Mouse (Mus musculus) lung, embryonic 14.5 days (tissue): Measurements from ENCODE around the gene Ppp1r13l. TPM values are rescaled to one million over a fixed set of nuclear protein-coding genes. Genes with fewer than 3 reads are reported as not detected.

Experiments
- ATAC-seq: fragments of 200-750 bp; cut with Nextera tagmentation; 2 replicates; pipeline ENCODE4 v1.8.0; 2017; ENCODE audit warnings: mild to moderate bottlenecking, moderate TSS enrichment, moderate library complexity; ENCODE audit not compliant: insufficient read depth
- DNase-seq: peaks from one replicate; pipeline ENCODE4 v3.0.0-alpha.2; 2015
- H3K27ac ChIP-seq: fragments of 300-500 bp; sonication (generic); 2 replicates; pipeline ENCODE4 v1.5.1; 2014; ENCODE audit warnings: low read depth, mild to moderate bottlenecking, moderate library complexity
- H3K27me3 ChIP-seq: fragments of 300-500 bp; sonication (generic); 2 replicates; pipeline ENCODE4 v1.6.1; 2014; ENCODE audit warnings: low read length, control low read depth; ENCODE audit not compliant: insufficient read depth
- H3K36me3 ChIP-seq: fragments of 300-500 bp; sonication (generic); 2 replicates; pipeline ENCODE4 v1.6.1; 2014; ENCODE audit warnings: control low read depth; ENCODE audit not compliant: insufficient read depth
- H3K4me1 ChIP-seq: fragments of 300-500 bp; sonication (generic); 2 replicates; pipeline ENCODE4 v1.6.1; 2014; ENCODE audit warnings: antibody characterized with exemption, control low read depth; ENCODE audit not compliant: insufficient read depth
- H3K4me2 ChIP-seq: fragments of 300-500 bp; sonication (generic); 2 replicates; pipeline ENCODE4 v1.6.1; 2014; ENCODE audit warnings: mild to moderate bottlenecking
- H3K4me3 ChIP-seq: fragments of 300-500 bp; sonication (generic); 2 replicates; pipeline ENCODE4 v1.5.1; 2014; ENCODE audit warnings: low read depth, low read length
- H3K9ac ChIP-seq: fragments of 300-500 bp; sonication (generic); 2 replicates; pipeline ENCODE4 v1.6.1; 2014
- H3K9me3 ChIP-seq: fragments of 300-500 bp; sonication (generic); 2 replicates; pipeline ENCODE4 v1.6.1; 2016; ENCODE audit warnings: low read depth, low read length, control low read depth
- CTCF ChIP-seq: IDR thresholded peaks from 2 replicates; pipeline ENCODE4 v1.5.1; 2016; ENCODE audit warnings: antibody characterized with exemption, low read depth
- WGBS: fragments of 180-500 bp; shearing (Covaris S2); extraction: QIAGEN DNeasy Blood & Tissue Kit; methylation state at CpG from one replicate; pipeline ENCODE4 v1.1.7; 2014; 5-methylcytosine and 5-hydroxymethylcytosine counted together
- microRNA counts: library from miRNA; unstranded; fragments of <30 nt; microRNA quantifications from one replicate; lab custom pipeline; 2016
- microRNA-seq: library from miRNA; unstranded; fragments of <30 nt; microRNA quantifications from one replicate; pipeline ENCODE4, GENCODE M21; 2016; ENCODE audit warnings: borderline number of aligned reads
- polyA plus RNA-seq: library from polyadenylated mRNA; unstranded; fragments of >200 nt; fragmentation: Nextera tagmentation; extraction: Ambion mirVana; gene quantifications from 2 replicates; pipeline ENCODE4 v1.2.1, GENCODE M21; 2014

Ppp1r13l gene
- polyA plus RNA-seq, 1 experiment from 2014 or later, result 5.4 TPM

DNA sequence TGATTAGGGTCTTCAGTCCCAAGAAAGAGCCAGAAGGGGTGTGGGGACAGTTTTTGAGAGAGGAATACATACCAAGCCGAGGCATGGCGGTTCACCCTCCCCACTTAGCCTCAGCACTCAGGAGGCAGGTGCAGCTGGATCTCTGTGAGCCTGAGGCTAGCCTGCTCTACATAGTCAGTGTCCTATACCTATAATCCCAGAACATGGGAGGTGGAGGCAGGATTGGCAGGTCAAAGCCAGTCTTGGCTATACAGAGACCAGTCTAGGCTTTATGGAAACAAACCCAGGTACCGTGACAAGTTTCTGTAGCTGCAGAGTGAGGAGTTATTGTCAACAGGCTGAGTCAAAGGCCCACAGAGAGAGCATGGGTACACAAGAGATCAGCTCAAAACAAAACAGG is 63.5 kb downstream of the Ppp1r13l start:
- ATAC-seq (no peak), DNase-seq (no peak)
- H3K4me3 ChIP-seq, result no peak overlapping the region
- H3K4me2 ChIP-seq, result no peak overlapping the region
- H3K9ac ChIP-seq, result no peak overlapping the region
- peaks cover 24% of the 10 kb centered on the region for H3K27me3 ChIP-seq
- peaks cover 32% of the 10 kb centered on the region for H3K36me3 ChIP-seq
- no peaks in the 10 kb centered on the region for H3K9me3 ChIP-seq
- H3K27ac ChIP-seq, result no peak overlapping the region
- no peaks in the 10 kb centered on the region for H3K4me1 ChIP-seq
- 77% methylated on average over 3 of the region's 3 CpGs for WGBS
- no peak for TF ChIP-seq CTCF

DNA sequence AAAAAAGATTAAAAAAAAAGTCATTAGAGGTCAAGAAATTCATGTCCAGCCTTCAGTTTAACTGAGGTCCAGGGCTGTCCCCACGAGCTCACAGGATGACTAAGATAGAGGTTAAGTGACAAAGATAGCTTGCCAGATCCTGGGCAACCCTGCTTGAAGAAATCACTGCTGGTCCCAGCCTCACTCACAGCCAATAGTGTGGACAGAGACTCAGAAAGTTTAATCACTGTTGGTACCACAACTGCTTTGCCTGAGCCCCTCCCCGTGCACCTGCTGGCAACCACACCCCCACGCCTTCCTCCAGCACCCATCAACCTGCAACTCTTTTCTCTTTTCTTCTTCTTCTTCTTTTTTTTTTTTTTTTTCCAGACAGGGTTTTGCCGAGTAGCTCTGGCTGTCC is 64.5 kb downstream of the Ppp1r13l start:
- Histone ChIP-seq H3K27ac (no peak overlapping the region), H3K36me3 (peaks cover 42% of the 10 kb centered on the region), H3K27me3 (peaks cover 23% of the 10 kb centered on the region), H3K9me3 (no peaks in the 10 kb centered on the region), H3K4me2 (no peak overlapping the region), H3K4me1 (no peaks in the 10 kb centered on the region), H3K4me3 (no peak overlapping the region), H3K9ac (no peak overlapping the region)
- 61% methylated on average over 4 of the region's 4 CpGs for WGBS
- TF ChIP-seq CTCF, result no peak
- ATAC-seq (no peak), DNase-seq (no peak)

DNA sequence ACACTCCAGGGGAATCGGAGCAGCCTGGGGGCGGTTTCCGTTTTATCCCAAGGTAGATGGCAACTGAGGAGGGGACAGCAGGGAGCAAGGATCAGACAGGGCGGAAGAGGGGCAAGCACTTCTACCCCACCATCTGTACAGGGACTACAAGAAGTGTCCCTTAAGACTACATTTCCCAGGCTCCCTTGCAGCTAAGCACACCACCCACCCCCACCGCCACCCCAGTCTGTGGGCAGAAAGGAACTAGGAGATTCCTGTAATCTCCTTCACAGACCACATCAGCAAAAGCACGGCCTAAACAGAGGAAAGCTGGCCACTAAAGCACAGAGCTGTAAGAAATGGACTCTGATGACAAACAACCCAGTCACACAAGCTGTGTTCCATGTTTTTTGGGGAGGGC is 66.8 kb downstream of the Ppp1r13l start:
- Histone ChIP-seq H3K9me3 (no peaks in the 10 kb centered on the region), H3K4me2 (no peak overlapping the region), H3K9ac (no peak overlapping the region), H3K4me3 (no peak overlapping the region), H3K27me3 (0 out of 2 replicates have a peak, but pooled peaks cover 3% of the 10 kb centered on the region), H3K4me1 (no peaks in the 10 kb centered on the region), H3K36me3 (peaks cover 64% of the 10 kb centered on the region), H3K27ac (no peak overlapping the region)
- ATAC-seq, result no peak
- WGBS, result 84% methylated on average over 6 of the region's 6 CpGs
- TF ChIP-seq CTCF, result no peak
- DNase-seq, result no peak

DNA sequence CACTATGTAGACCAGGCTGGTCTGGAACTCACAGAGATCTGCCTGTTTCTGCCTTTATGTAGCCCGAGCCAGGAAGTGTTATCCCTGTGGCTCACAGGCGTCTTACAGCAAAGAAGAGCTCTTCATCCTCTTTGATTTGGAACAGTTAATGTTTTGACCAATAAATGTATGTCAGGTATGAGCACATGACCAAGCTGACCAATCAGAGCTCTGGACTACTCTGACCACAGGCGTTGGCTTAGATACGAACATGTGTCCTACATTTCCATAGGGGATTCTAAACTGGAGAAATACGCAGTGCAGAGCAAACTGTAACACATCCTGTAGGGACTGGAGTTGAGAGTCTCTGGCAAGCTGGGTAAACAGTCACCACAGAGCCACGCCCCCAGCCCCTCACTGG is 67.3 kb downstream of the Ppp1r13l start:
- H3K27me3 ChIP-seq, result no peaks in the 10 kb centered on the region
- no peak overlapping the region for H3K4me3 ChIP-seq
- no peaks in the 10 kb centered on the region for H3K4me1 ChIP-seq
- H3K9me3 ChIP-seq, result no peaks in the 10 kb centered on the region
- H3K36me3 ChIP-seq, result peaks cover 69% of the 10 kb centered on the region
- WGBS, result 88% methylated on average over 6 of the region's 6 CpGs
- DNase-seq (no peak), ATAC-seq (no peak)
- H3K4me2 ChIP-seq, result no peak overlapping the region
- TF ChIP-seq CTCF, result no peak
- no peak overlapping the region for H3K27ac ChIP-seq
- H3K9ac ChIP-seq, result no peak overlapping the region

MicroRNA genes within 50 kb of the gene (microRNA counts, 519-probe panel; counts per million panel counts)
- microRNA mmu-miR-343 (lab: Ali Mortazavi, UCI), result 30.5 counts per million

Small RNAs within 50 kb of the gene (microRNA-seq; reads per million reads assigned to microRNA genes)
- gene Mir343, result not detected

Other genes with a start within 250 kb of the Ppp1r13l start
- 3.0 and 4.0 TPM in 2 replicates for gene Gm4969, start 241.4 kb upstream of the Ppp1r13l start, polyA plus RNA-seq
- gene Fbxo46, start 239.9 kb upstream of the Ppp1r13l start, polyA plus RNA-seq, result 9.7 and 11.6 TPM in 2 replicates
- 12.5 and 13.1 TPM in 2 replicates for gene Qpctl, start 210.5 kb upstream of the Ppp1r13l start, polyA plus RNA-seq
- gene Snrpd2, start 210.0 kb upstream of the Ppp1r13l start, polyA plus RNA-seq, result 158 and 161 TPM in 2 replicates
- gene Gipr, start 193.6 kb upstream of the Ppp1r13l start, polyA plus RNA-seq, result 0.26 and 0.85 TPM in 2 replicates
- gene Eml2, start 183.3 kb upstream of the Ppp1r13l start, polyA plus RNA-seq, result 2.6 and 2.7 TPM in 2 replicates
- 1.6 and 2.2 TPM in 2 replicates for gene Gpr4, start 147.2 kb upstream of the Ppp1r13l start, polyA plus RNA-seq
- 38.0 and 39.4 TPM in 2 replicates for gene Opa3, start 131.4 kb upstream of the Ppp1r13l start, polyA plus RNA-seq
- gene Vasp, start 87.9 kb upstream of the Ppp1r13l start, polyA plus RNA-seq, result 88.9 and 95.3 TPM in 2 replicates
- not detected in 2 replicates for gene Ppm1n, start 79.7 kb upstream of the Ppp1r13l start, polyA plus RNA-seq
- 8.0 and 9.1 TPM in 2 replicates for gene Rtn2, start 77.1 kb upstream of the Ppp1r13l start, polyA plus RNA-seq
- gene Fosb, start 49.7 kb upstream of the Ppp1r13l start, polyA plus RNA-seq, result not detected in 2 replicates
- gene Ercc1, start 15.0 kb upstream of the Ppp1r13l start, polyA plus RNA-seq, result 88.6 and 90.5 TPM in 2 replicates
- gene Cd3eap, start 266 bp upstream of the Ppp1r13l start, polyA plus RNA-seq, result 21.3 and 24.2 TPM in 2 replicates
- gene Ercc2, start 22.3 kb downstream of the Ppp1r13l start, polyA plus RNA-seq, result 11.4 and 12.1 TPM in 2 replicates
- 6.5 and 7.5 TPM in 2 replicates for gene Klc3, start 44.4 kb downstream of the Ppp1r13l start, polyA plus RNA-seq
- 2.8 and 11.1 TPM in 2 replicates for gene Ckm, start 45.0 kb downstream of the Ppp1r13l start, polyA plus RNA-seq
- gene Mark4, start 99.1 kb downstream of the Ppp1r13l start, polyA plus RNA-seq, result 8.7 and 11.1 TPM in 2 replicates
- gene Exoc3l2, start 103.6 kb downstream of the Ppp1r13l start, polyA plus RNA-seq, result 1.7 and 2.2 TPM in 2 replicates
- gene Bloc1s3, start 148.6 kb downstream of the Ppp1r13l start, polyA plus RNA-seq, result 1.1 and 1.7 TPM in 2 replicates
- gene Trappc6a, start 148.6 kb downstream of the Ppp1r13l start, polyA plus RNA-seq, result 77.3 and 83.5 TPM in 2 replicates
- 0.11 TPM in 2 replicates for gene Nkpd1, start 158.1 kb downstream of the Ppp1r13l start, polyA plus RNA-seq
- 4.7 and 6.2 TPM in 2 replicates for gene Ppp1r37, start 203.3 kb downstream of the Ppp1r13l start, polyA plus RNA-seq
- gene Zfp296, start 217.5 kb downstream of the Ppp1r13l start, polyA plus RNA-seq, result 0.27 and 0.38 TPM in 2 replicates
- 180 and 183 TPM in 2 replicates for gene Gemin7, start 217.8 kb downstream of the Ppp1r13l start, polyA plus RNA-seq
- gene Clasrp, start 244.7 kb downstream of the Ppp1r13l start, polyA plus RNA-seq, result 46.9 and 51.5 TPM in 2 replicates